Comparison of ENCODE assay signal across 8 mouse cellular contexts in the genomic region with DNA sequence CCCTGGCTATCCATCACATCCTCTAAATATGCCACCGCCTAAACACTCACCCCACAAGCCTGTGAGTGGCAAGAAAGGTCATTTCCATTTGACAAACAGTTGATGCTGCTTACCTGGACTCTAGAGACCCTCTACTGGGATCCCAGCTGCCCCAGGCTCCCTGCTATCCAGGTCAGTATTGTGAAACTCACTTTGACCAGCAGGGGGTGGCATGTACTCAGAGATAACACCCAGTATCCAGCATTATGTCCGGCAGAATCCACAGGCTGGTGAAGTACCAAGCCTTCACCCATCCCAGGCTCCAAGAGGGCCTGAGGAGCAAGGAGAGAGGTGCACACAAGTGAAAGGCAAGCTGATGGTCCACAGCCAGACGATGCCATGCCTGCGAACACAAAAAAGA. TPM values are rescaled to one million over a fixed set of nuclear protein-coding genes. Genes with fewer than 3 reads are reported as not detected.
DNase-seq lines count a peak whose midpoint lies in the region; TF ChIP-seq lines count a peak whose summit lies in the region.
"Had no signal": no experiment of that assay in that cellular context is flagged by ENCODE, and none has a peak within 500 bp of the region (broad histone marks: within the 10 kb centered on the region; RNA-seq: fewer than 3 reads in every experiment).

No protein-coding gene starts in this region.

- H3K9me3 ChIP-seq in MEL (replicated peaks; ENCODE audit: insufficient read depth, low read length) = no peaks in the 10 kb centered on the region
- H3K9me3 ChIP-seq: lung, embryonic 15.5 days had no signal

- H3K9ac ChIP-seq in MEL (ENCODE audit: control insufficient read depth, low read depth, low read length, poor library complexity, severe bottlenecking) = no peak overlapping the region
- H3K9ac ChIP-seq: lung, embryonic 15.5 days had no signal

- no peaks in the 10 kb centered on the region for H3K36me3 ChIP-seq in MEL (ENCODE audit: control insufficient read depth in 1 of 2, insufficient read depth in 2 of 2, low read length in 2 of 2)
- H3K36me3 ChIP-seq: lung, embryonic 15.5 days had no signal

- peaks cover 4 to 6% of the 10 kb centered on the region in 2 experiments for H3K27me3 ChIP-seq in MEL (ENCODE audit: control insufficient read depth in 1 of 2, insufficient read depth in 2 of 2, low read length in 2 of 2)
- H3K27me3 ChIP-seq: lung, embryonic 15.5 days had no signal

- TF ChIP-seq RAD21 in MEL (IDR thresholded peaks at IDR 0.05; ENCODE audit: low read depth, low read length) = peak; percentile 74

- no peaks in the 10 kb centered on the region for H3K4me1 ChIP-seq in MEL (ENCODE audit: control insufficient read depth in 1 of 2, insufficient read depth in 2 of 2, low read length in 2 of 2)
- no peaks in the 10 kb centered on the region for H3K4me1 ChIP-seq in lung, adult 2 months (ENCODE audit: control insufficient read depth, insufficient read depth, low read length)
- H3K4me1 ChIP-seq: lung, embryonic 15.5 days had no signal

- H3K4me3 ChIP-seq in MEL (ENCODE audit: control insufficient read depth in 1 of 2, insufficient read depth in 1 of 2, low read depth in 2 of 2, low read length in 2 of 2) = no peak overlapping the region
- no peak overlapping the region for H3K4me3 ChIP-seq in lung, adult 2 months (replicated peaks; ENCODE audit: extremely low read depth, low read depth, low read length)
- H3K4me3 ChIP-seq: lung, embryonic 15.5 days had no signal

- no peak overlapping the region for H3K27ac ChIP-seq in MEL (ENCODE audit: control insufficient read depth, low read depth, low read length)
- H3K27ac ChIP-seq: lung, embryonic 15.5 days had no signal

- TF ChIP-seq POLR2A in MEL (IDR thresholded peaks at IDR 0.05; ENCODE audit: control insufficient read depth in 1 of 2, insufficient read depth in 1 of 2, low read depth in 1 of 2, low read length in 2 of 2, poor library complexity in 1 of 2) = no peak
- TF ChIP-seq POLR2A in lung, adult 2 months (IDR thresholded peaks at IDR 0.05; ENCODE audit: borderline replicate concordance, extremely low read depth, low read depth, low read length) = no peak

- 62% methylated on average over 4 of the region's 4 CpGs for WGBS in lung, adult 2 months

- H3K79me2 ChIP-seq in MEL (ENCODE audit: control insufficient read depth, insufficient read depth, low read length, poor library complexity) = no peaks in the 10 kb centered on the region

- no peak for TF ChIP-seq EP300 in MEL (IDR thresholded peaks at IDR 0.05; ENCODE audit: low read depth in 1 of 2, low read length in 2 of 2)

- DNase-seq in CD4-positive helper T cell, adult 2 months (ENCODE audit: low read depth, low spot score) = peak; percentile 24
- peak; percentile 52 for DNase-seq in MEL (ENCODE audit: low read depth, low spot score)
- peak; percentile 60 for DNase-seq in cerebellum, adult 8-10 months
- peak; percentile 64 to 67 for DNase-seq in gastrocnemius, adult 8-10 months (ENCODE audit: low spot score in 2 of 2)
- peak; percentile 73 to 80 for DNase-seq in kidney, postnatal 4 days
- peak; percentile 64 for DNase-seq in lung, adult 2 months
- peak; percentile 77 to 80 for DNase-seq in right cerebral cortex, postnatal 10 days (ENCODE audit: low spot score in 2 of 2)

- TF ChIP-seq CTCF in MEL (IDR thresholded peaks at IDR 0.05 in 2 of 3, conservative IDR thresholded peaks at IDR 0.05 in 1 of 3; ENCODE audit: control insufficient read depth in 1 of 3, insufficient read depth in 1 of 3, low read depth in 2 of 3, low read length in 3 of 3, poor library complexity in 1 of 3, severe bottlenecking in 1 of 3) = peak; percentile 50 to 79 (median 59)
- TF ChIP-seq CTCF in lung, adult 2 months (IDR thresholded peaks at IDR 0.05; ENCODE audit: insufficient read depth, low read length) = peak; percentile 67

TF ChIP-seq in MEL, 35 proteins besides CTCF, POLR2A, EP300 and RAD21:
- TF ChIP-seq TBP (IDR thresholded peaks at IDR 0.05; ENCODE audit: low read depth, low read length) = no peak
- TF ChIP-seq USF1 (IDR thresholded peaks at IDR 0.05; ENCODE audit: low read depth, low read length) = no peak
- TF ChIP-seq ZC3H11A (IDR thresholded peaks at IDR 0.05; ENCODE audit: low read depth, low read length) = peak; percentile 33; the same call in 1 of the 2 replicates
- peak; percentile 57 for TF ChIP-seq SMC3 (IDR thresholded peaks at IDR 0.05; ENCODE audit: low read depth, low read length)

RNA-seq across cellular contexts. Expression of gene Ccn5, which starts 32.2 kb away (rescaled TPM):
- not detected in 2 replicates for total RNA-seq in MEL (2012; rRNA removed)
- not detected for polyA plus RNA-seq in MEL (2012; ENCODE audit: insufficient read depth in 1 of 2, insufficient read length in 2 of 2, low read depth in 1 of 2, low replicate concordance in 2 of 2, missing spikeins in 1 of 2)
- 1 to 10 TPM in 2 of 4 experiments, under 1 TPM in 1, not detected in 1; 0.75 to 1.4 (median 1.3) TPM for total RNA-seq in gastrocnemius, adult 8-10 months (2022)
- 71.4 and 97.6 TPM in 2 replicates for polyA plus RNA-seq in lung, adult 2 months (2012; rRNA removed)

RNA-seq across cellular contexts. Expression of gene Ada, which starts 38.4 kb away (rescaled TPM):
- 35.1 and 36.7 TPM in 2 replicates for total RNA-seq in MEL (2012; rRNA removed)
- polyA plus RNA-seq in MEL (2012; ENCODE audit: insufficient read depth in 1 of 2, insufficient read length in 2 of 2, low read depth in 1 of 2, low replicate concordance in 2 of 2, missing spikeins in 1 of 2) = 10 to 100 TPM in 1 of 2 experiments, not detected in 1; 36.5 TPM
- 1 to 10 TPM in 1 of 4 experiments, under 1 TPM in 2, not detected in 1; 0.34 to 1.2 (median 0.62) TPM for total RNA-seq in gastrocnemius, adult 8-10 months (2022)
- 2.4 and 105 TPM in 2 replicates for polyA plus RNA-seq in lung, adult 2 months (2012; rRNA removed)

Comparison
In these comparisons a context has a peak if more than half of its experiments do, and no peak if none do; other contexts are left out.
1. DNase-seq: peak in every context shown above with its lines; median percentile 78 in right cerebral cortex, postnatal 10 days; 76 in kidney, postnatal 4 days; 66 in gastrocnemius, adult 8-10 months; 64 in lung, adult 2 months; 60 in cerebellum, adult 8-10 months; 52 in MEL; 24 in CD4-positive helper T cell, adult 2 months.
2. RNA of gene Ada, which starts 38.4 kb away (total RNA-seq): 35.1 to 36.7 TPM in MEL; 0.34 to 1.2 TPM in gastrocnemius, adult 8-10 months; every median in the first group is over 10 times any median in the second.